Mouse (Mus musculus): ENCODE data around the gene Trmt11.

- TF ChIP-seq CTCF (IDR thresholded peaks at IDR 0.05): no peak
- peak; percentile 96 for TF ChIP-seq POLR2A (IDR thresholded peaks at IDR 0.05; ENCODE audit: insufficient read depth, low read depth, low read length)
- peak; percentile 57; the same call in 1 of the 2 replicates for TF ChIP-seq EP300 (IDR thresholded peaks at IDR 0.05; ENCODE audit: insufficient read depth, low read depth, low read length)
These were observed at the start of gene Trmt11 for GRCm38 (mm10) chr10:30600542-30600966.
